Mouse (Mus musculus): Measurements from ENCODE around the gene Mpzl1. TPM values are rescaled to one million over a fixed set of nuclear protein-coding genes. Genes with fewer than 3 reads are reported as not detected.

Mpzl1 gene
- polyA plus RNA-seq, 1 experiment from 2014 or later, result 236 TPM

DNA sequence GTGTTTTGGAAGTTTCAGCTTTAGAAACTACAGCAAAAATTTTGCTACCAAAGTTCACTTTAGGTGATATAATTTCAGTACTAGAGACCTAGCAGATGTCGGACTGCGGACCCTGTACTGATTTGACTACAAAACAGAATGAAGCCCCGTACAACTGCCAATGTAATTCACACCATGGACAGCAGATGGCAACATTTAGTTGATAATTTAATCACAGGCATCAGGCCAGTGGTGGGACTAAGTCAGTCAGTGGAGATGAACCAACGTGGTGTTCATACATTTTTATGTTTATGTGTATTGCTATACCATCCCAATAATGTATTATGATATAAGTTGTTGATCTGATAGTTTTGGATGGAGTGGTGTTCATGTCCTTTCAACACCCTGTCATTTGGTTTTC, 26.4 kb upstream of the Mpzl1 start:
- Histone ChIP-seq H3K9ac (replicated peaks; ENCODE audit: low read length) (no peak overlapping the region), H3K4me1 (ENCODE audit: insufficient read depth, low read length) (peaks cover 22% of the 10 kb centered on the region), H3K36me3 (ENCODE audit: insufficient read depth, low read length) (peaks cover 21% of the 10 kb centered on the region), H3K27me3 (ENCODE audit: insufficient read depth, low read length) (no peaks in the 10 kb centered on the region), H3K4me2 (replicated peaks; ENCODE audit: low read depth, low read length) (no peak overlapping the region), H3K4me3 (ENCODE audit: low read length) (no peak overlapping the region), H3K27ac (ENCODE audit: low read length) (no peak overlapping the region), H3K9me3 (ENCODE audit: low read length) (no peaks in the 10 kb centered on the region)
- no peak for ATAC-seq (ENCODE audit: low FRiP score, low TSS enrichment)
- WGBS, result 27% methylated on average over 4 of the region's 4 CpGs

DNA sequence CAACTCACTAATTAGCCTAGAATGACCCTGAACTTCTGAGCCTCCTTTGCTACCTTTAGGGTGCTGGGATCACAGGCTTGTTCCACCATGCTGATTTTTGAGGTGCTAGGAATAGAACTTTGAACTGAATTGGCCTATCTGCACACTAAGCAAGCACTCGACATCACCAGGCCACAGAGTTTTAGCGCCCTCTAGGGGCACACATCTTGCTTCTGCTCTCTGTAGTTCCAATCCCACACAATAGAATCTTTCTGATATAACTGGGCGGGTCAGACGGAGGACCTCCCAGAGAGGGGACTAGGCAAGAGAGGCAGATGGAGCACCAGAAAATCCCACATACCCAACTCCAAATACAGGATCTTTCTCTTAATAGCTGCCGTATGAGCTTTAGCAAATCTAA, 24.3 kb upstream of the Mpzl1 start:
- Histone ChIP-seq H3K4me2 (replicated peaks; ENCODE audit: low read depth, low read length) (no peak overlapping the region), H3K27me3 (ENCODE audit: insufficient read depth, low read length) (no peaks in the 10 kb centered on the region), H3K36me3 (ENCODE audit: insufficient read depth, low read length) (peaks cover 35% of the 10 kb centered on the region), H3K4me3 (ENCODE audit: low read length) (no peak overlapping the region), H3K9me3 (ENCODE audit: low read length) (no peaks in the 10 kb centered on the region), H3K9ac (replicated peaks; ENCODE audit: low read length) (no peak overlapping the region), H3K27ac (ENCODE audit: low read length) (peak overlapping the region; percentile 55; the same call in 1 of the 2 replicates), H3K4me1 (ENCODE audit: insufficient read depth, low read length) (peaks cover 16% of the 10 kb centered on the region)
- peak; percentile 37; the same call in 1 of the 2 replicates for ATAC-seq (ENCODE audit: low FRiP score, low TSS enrichment)
- WGBS, result 48% methylated on average over 5 of the region's 5 CpGs

DNA sequence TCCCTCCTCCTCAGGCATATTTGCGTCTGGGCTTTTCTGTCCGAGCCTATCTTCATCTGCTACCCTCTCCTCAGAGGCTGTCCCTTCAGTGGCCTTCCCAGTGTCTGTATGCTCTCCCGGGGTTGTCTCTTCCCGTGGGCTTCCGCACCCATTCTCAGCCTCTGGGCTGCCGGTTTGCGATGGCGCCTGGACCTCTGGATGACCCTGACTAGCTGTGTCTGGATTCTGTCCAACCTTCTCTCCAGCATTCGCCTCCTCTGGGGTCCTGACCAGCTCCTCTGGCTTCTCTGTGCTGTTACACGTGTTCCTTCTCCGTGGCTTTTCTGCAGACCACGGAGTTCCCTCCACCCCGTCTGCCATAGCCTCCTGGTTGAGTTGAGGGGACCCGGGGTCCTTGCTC, 21.1 kb upstream of the Mpzl1 start:
- H3K27ac ChIP-seq (ENCODE audit: low read length), result peak overlapping the region; percentile 27; the same call in 1 of the 2 replicates
- ATAC-seq (ENCODE audit: low FRiP score, low TSS enrichment), result no peak

DNA sequence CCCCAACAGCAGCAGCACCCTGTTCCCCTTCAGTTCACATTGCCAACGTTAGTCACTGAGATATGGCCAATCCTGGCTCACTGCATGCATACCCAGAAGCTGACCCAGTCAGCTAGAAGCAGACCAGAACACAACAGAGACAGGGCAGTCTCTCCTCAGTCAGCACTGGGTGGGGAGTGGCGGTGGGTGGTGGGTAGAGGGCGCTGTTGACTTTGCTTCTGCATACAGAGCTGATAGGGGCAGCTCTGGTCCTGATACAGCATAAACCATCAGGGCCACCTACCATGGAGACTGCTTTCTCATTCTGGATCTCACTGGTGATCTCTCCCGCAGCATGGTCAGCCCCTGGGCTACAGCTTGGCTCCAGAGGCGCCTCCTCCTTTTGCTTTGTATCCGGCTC, 20.7 kb upstream of the Mpzl1 start:
- Histone ChIP-seq H3K9ac (replicated peaks; ENCODE audit: low read length) (no peak overlapping the region), H3K27ac (ENCODE audit: low read length) (peak overlapping the region; percentile 27; the same call in 1 of the 2 replicates), H3K4me2 (replicated peaks; ENCODE audit: low read depth, low read length) (no peak overlapping the region), H3K9me3 (ENCODE audit: low read length) (no peaks in the 10 kb centered on the region), H3K27me3 (ENCODE audit: insufficient read depth, low read length) (no peaks in the 10 kb centered on the region), H3K4me1 (ENCODE audit: insufficient read depth, low read length) (0 out of 2 replicates have a peak, but pooled peaks cover 11% of the 10 kb centered on the region), H3K4me3 (ENCODE audit: low read length) (no peak overlapping the region), H3K36me3 (ENCODE audit: insufficient read depth, low read length) (peaks cover 39% of the 10 kb centered on the region)
- WGBS, result 77% methylated on average over 6 of the region's 6 CpGs
- no peak for ATAC-seq (ENCODE audit: low FRiP score, low TSS enrichment)

More for the DNA sequence above, 21.1 kb upstream of the Mpzl1 start:
- Histone ChIP-seq H3K36me3 (ENCODE audit: insufficient read depth, low read length) (peaks cover 35% of the 10 kb centered on the region), H3K9me3 (ENCODE audit: low read length) (no peaks in the 10 kb centered on the region), H3K9ac (replicated peaks; ENCODE audit: low read length) (peak overlapping the region; percentile 32), H3K27me3 (ENCODE audit: insufficient read depth, low read length) (no peaks in the 10 kb centered on the region), H3K4me1 (ENCODE audit: insufficient read depth, low read length) (0 out of 2 replicates have a peak, but pooled peaks cover 11% of the 10 kb centered on the region), H3K4me3 (ENCODE audit: low read length) (no peak overlapping the region), H3K4me2 (replicated peaks; ENCODE audit: low read depth, low read length) (no peak overlapping the region)
- 73% methylated on average over 14 of the region's 14 CpGs for WGBS

DNA sequence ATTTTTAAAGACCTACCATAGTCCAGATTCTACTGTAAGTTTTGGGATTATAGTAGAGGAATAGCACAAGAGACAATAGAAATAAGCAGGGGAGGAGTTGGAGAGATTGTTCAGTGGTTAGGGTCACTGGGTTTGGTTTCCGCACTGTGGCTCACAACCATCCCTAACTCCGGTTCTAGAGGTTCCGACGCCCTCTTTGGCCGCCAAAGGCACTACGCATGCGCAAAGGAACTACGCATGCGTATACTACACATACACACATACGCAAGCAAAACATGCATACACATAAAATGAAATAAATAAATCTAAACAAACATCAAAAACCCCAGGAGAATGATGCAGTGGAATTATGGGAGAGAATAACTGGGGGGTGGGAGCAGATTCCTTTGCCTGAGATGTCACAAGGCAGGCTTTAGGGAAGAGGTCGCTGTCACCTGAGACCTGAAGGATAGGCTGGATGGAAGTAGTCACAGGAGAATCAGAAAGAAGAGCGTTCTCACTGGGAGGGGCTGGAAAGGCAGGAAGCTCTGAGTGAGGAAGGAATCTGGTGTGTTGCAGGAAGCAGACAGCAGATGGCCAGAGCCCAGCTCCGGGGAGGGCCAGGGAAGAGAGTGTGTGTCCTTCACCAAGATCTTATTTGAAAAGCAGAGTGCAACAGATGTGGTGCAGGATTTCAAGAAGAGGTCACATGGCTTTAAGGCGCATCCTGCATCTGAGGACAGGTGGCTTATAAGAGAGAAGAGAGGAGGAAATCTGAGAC, 19.0 kb upstream of the Mpzl1 start:
- ATAC-seq (ENCODE audit: low FRiP score, low TSS enrichment), result peak; percentile 64
- Histone ChIP-seq H3K27ac (ENCODE audit: low read length) (peak overlapping the region; percentile 20; the same call in 1 of the 2 replicates), H3K9ac (replicated peaks; ENCODE audit: low read length) (no peak overlapping the region), H3K4me2 (replicated peaks; ENCODE audit: low read depth, low read length) (no peak overlapping the region), H3K4me3 (ENCODE audit: low read length) (no peak overlapping the region), H3K36me3 (ENCODE audit: insufficient read depth, low read length) (peaks cover 46% of the 10 kb centered on the region), H3K9me3 (ENCODE audit: low read length) (no peaks in the 10 kb centered on the region), H3K4me1 (ENCODE audit: insufficient read depth, low read length) (0 out of 2 replicates have a peak, but pooled peaks cover 11% of the 10 kb centered on the region), H3K27me3 (ENCODE audit: insufficient read depth, low read length) (no peaks in the 10 kb centered on the region)
- WGBS, result 77% methylated on average over 14 of the region's 14 CpGs

DNA sequence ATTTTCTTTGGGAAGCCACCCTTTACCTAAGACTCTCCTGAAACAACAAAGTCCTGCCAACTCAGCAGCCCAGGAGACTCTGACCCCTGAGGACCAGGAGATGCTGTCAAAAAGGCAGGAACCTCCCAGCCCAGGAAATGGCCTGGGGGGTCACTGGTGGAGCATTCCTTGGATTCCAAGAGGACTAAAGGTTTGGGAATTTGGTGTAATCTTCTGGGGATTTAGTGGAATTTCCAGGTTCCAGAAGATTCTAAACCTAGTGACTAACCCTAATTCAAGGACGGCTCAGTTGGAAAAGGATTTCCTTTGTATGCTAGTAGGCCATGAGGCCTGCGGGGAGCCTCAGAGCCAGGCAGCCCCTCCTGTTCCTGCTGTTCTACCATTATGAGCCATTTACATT, 18.2 kb upstream of the Mpzl1 start:
- no peaks in the 10 kb centered on the region for H3K27me3 ChIP-seq (ENCODE audit: insufficient read depth, low read length)
- H3K4me1 ChIP-seq (ENCODE audit: insufficient read depth, low read length), result 0 out of 2 replicates have a peak, but pooled peaks cover 11% of the 10 kb centered on the region
- H3K9me3 ChIP-seq (ENCODE audit: low read length), result no peaks in the 10 kb centered on the region
- no peak overlapping the region for H3K9ac ChIP-seq (replicated peaks; ENCODE audit: low read length)
- H3K4me3 ChIP-seq (ENCODE audit: low read length), result no peak overlapping the region
- 0 out of 2 replicates have a peak overlapping the region, but pooled peaks have one; percentile 16 for H3K27ac ChIP-seq (ENCODE audit: low read length)
- peaks cover 38% of the 10 kb centered on the region for H3K36me3 ChIP-seq (ENCODE audit: insufficient read depth, low read length)
- no peak overlapping the region for H3K4me2 ChIP-seq (replicated peaks; ENCODE audit: low read depth, low read length)
- ATAC-seq (ENCODE audit: low FRiP score, low TSS enrichment), result no peak
- 72% methylated on average over 2 of the region's 2 CpGs for WGBS

DNA sequence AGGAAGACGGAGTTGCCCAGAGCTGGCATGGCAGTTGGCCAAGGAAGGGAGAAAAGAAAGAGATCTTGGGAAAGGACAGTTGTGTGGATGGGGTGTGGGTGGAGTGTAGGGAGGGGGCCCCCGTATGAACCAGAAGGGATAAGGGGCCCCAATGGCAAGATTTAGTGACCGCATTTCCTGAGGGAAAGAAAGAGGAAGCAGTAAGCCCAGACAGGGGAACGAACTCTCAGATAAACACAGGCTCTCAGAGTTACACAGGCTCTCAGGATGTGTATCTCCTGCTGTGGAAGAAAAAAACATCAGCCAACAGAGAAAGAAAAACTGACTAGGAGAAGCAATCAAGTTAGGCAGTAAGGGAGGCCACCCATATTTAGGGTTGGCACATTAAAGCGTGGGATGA, 16.8 kb upstream of the Mpzl1 start:
- no peak overlapping the region for H3K27ac ChIP-seq (ENCODE audit: low read length)
- peaks cover 28% of the 10 kb centered on the region for H3K36me3 ChIP-seq (ENCODE audit: insufficient read depth, low read length)
- H3K4me1 ChIP-seq (ENCODE audit: insufficient read depth, low read length), result 0 out of 2 replicates have a peak, but pooled peaks cover 11% of the 10 kb centered on the region
- H3K4me3 ChIP-seq (ENCODE audit: low read length), result no peak overlapping the region
- no peaks in the 10 kb centered on the region for H3K9me3 ChIP-seq (ENCODE audit: low read length)
- ATAC-seq (ENCODE audit: low FRiP score, low TSS enrichment), result no peak
- WGBS, result 65% methylated on average over 5 of the region's 5 CpGs
- no peak overlapping the region for H3K9ac ChIP-seq (replicated peaks; ENCODE audit: low read length)
- H3K4me2 ChIP-seq (replicated peaks; ENCODE audit: low read depth, low read length), result no peak overlapping the region
- no peaks in the 10 kb centered on the region for H3K27me3 ChIP-seq (ENCODE audit: insufficient read depth, low read length)

DNA sequence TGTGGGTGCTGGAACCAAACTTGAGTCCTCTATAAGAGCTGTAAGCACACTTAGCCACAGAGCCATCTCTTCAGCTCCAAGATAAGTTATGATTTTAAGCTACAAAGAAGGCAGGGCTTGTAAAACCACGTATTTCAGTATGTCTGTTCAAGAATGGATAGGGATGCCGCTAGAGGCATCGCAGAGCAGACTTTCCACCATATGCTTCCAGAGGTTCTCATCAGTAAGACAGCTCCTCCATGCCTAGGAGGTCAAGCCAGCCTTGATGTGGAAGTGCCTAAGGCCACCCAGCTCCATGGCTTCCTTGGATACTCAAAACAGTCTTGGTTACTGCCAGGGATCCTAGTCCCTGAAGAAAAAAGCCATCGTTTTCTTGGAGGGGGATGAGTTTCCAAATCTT, 10.8 kb upstream of the Mpzl1 start:
- WGBS, result 80% methylated on average over 4 of the region's 4 CpGs
- no peaks in the 10 kb centered on the region for H3K27me3 ChIP-seq (ENCODE audit: insufficient read depth, low read length)
- H3K4me3 ChIP-seq (ENCODE audit: low read length), result no peak overlapping the region
- H3K9ac ChIP-seq (replicated peaks; ENCODE audit: low read length), result no peak overlapping the region
- no peak overlapping the region for H3K4me2 ChIP-seq (replicated peaks; ENCODE audit: low read depth, low read length)
- no peaks in the 10 kb centered on the region for H3K4me1 ChIP-seq (ENCODE audit: insufficient read depth, low read length)
- H3K36me3 ChIP-seq (ENCODE audit: insufficient read depth, low read length), result peaks cover 10% of the 10 kb centered on the region
- no peak overlapping the region for H3K27ac ChIP-seq (ENCODE audit: low read length)
- ATAC-seq (ENCODE audit: low FRiP score, low TSS enrichment), result no peak
- H3K9me3 ChIP-seq (ENCODE audit: low read length), result no peaks in the 10 kb centered on the region

DNA sequence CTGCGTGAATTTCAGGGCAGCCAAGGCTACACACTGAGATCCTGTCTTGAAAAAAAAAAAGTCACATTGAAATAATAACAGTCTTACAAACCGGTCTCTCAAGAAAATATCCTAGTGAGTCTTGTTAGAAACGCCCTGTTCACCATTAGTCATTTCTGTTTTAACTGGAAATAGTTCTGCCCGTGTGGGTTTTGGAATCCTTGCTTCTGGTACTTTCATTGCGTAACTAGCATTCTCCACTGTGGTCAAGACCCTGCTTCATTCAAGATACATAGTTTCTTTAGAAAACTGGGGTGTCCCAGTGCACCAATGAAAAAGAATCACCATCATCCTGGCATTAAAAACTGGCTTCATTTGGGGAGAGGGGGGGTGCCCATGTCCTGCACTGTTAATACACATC, 9.4 kb upstream of the Mpzl1 start:
- H3K4me2 ChIP-seq (replicated peaks; ENCODE audit: low read depth, low read length), result no peak overlapping the region
- 67% methylated on average over 5 of the region's 5 CpGs for WGBS
- no peak overlapping the region for H3K4me3 ChIP-seq (ENCODE audit: low read length)
- no peak overlapping the region for H3K27ac ChIP-seq (ENCODE audit: low read length)
- H3K4me1 ChIP-seq (ENCODE audit: insufficient read depth, low read length), result no peaks in the 10 kb centered on the region
- no peaks in the 10 kb centered on the region for H3K36me3 ChIP-seq (ENCODE audit: insufficient read depth, low read length)
- ATAC-seq (ENCODE audit: low FRiP score, low TSS enrichment), result no peak
- no peaks in the 10 kb centered on the region for H3K9me3 ChIP-seq (ENCODE audit: low read length)
- no peak overlapping the region for H3K9ac ChIP-seq (replicated peaks; ENCODE audit: low read length)
- no peaks in the 10 kb centered on the region for H3K27me3 ChIP-seq (ENCODE audit: insufficient read depth, low read length)

DNA sequence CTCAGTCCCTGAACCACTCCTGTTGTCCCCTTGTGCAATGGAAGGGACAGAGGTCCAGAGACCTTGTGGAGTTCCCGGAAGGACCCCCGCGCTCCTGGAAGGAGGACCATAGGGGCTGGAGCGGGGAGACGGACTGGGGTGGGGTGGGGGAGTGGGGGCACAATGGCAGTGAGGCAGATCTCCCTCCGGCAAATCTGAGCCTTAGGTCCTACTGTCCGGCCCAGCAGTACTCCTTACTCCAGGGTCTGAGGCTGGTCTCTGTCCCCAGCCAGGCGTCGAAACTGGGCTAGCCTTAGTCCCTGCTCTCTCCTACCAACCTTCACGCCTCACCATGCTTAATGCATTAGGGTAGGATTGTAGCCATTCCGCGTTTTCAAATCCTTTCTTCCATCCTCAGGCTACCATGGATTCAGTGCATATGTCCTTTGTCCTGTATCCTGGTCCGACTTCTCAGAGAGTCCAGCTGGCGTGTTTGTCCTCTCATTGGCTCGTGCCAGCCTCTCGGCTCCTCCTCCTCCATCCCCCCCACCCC, 8.5 kb upstream of the Mpzl1 start:
- under 1% methylated on average over 16 of the region's 16 CpGs for WGBS
- H3K4me1 ChIP-seq (ENCODE audit: insufficient read depth, low read length), result no peaks in the 10 kb centered on the region
- no peaks in the 10 kb centered on the region for H3K36me3 ChIP-seq (ENCODE audit: insufficient read depth, low read length)
- H3K27me3 ChIP-seq (ENCODE audit: insufficient read depth, low read length), result no peaks in the 10 kb centered on the region
- peak; percentile 80 for ATAC-seq (ENCODE audit: low FRiP score, low TSS enrichment)
- H3K9me3 ChIP-seq (ENCODE audit: low read length), result no peaks in the 10 kb centered on the region
- peak overlapping the region; percentile 97 for H3K27ac ChIP-seq (ENCODE audit: low read length)
- H3K9ac ChIP-seq (replicated peaks; ENCODE audit: low read length), result peak overlapping the region; percentile 95
- peak overlapping the region; percentile 92 for H3K4me3 ChIP-seq (ENCODE audit: low read length)
- peak overlapping the region; percentile 76 for H3K4me2 ChIP-seq (replicated peaks; ENCODE audit: low read depth, low read length)
